13 mouse cellular contexts compared by ENCODE assay signal in the genomic region with DNA sequence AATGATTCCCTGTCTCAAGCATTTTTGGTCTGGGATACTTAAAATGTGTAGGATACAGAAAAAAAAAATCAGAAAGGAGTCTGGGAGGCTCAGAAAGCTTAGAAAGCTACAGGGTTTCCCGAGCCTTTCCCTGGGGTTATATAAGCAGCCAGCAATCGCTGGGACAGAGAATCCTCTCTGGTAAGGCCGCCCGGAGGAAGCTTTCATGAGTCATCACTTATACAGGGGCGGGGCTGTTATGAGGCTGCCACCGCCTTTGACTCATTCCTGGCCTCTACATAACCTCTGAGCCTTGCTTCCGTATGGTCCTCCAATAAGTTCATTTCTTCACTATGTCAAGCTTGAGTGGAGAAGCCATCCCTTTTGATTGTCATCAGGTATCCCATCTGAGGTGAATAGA. TPM values are rescaled to one million over a fixed set of nuclear protein-coding genes. Genes with fewer than 3 reads are reported as not detected.
DNase-seq lines count a peak whose midpoint lies in the region; ATAC-seq and TF ChIP-seq lines count a peak whose summit lies in the region.
"Had no signal": no experiment of that assay in that cellular context is flagged by ENCODE, and none has a peak within 500 bp of the region (broad histone marks: within the 10 kb centered on the region; RNA-seq: fewer than 3 reads in every experiment).

No protein-coding gene starts in this region.

- no peaks in the 10 kb centered on the region; the same call in 1 of the 2 replicates for H3K4me1 ChIP-seq in embryonic facial prominence, embryonic 14.5 days (ENCODE audit: control insufficient read depth, insufficient read depth, low read length)
- peaks cover 17% of the 10 kb centered on the region for H3K4me1 ChIP-seq in embryonic facial prominence, embryonic 10.5 days
- H3K4me1 ChIP-seq in lung, embryonic 14.5 days (ENCODE audit: insufficient read depth): no peaks in the 10 kb centered on the region
- no peaks in the 10 kb centered on the region for H3K4me1 ChIP-seq in lung, adult 2 months (ENCODE audit: control insufficient read depth, insufficient read depth, low read length)

- H3K36me3 ChIP-seq in embryonic facial prominence, embryonic 14.5 days (ENCODE audit: control insufficient read depth, insufficient read depth, low read length): no peaks in the 10 kb centered on the region
- H3K36me3 ChIP-seq in embryonic facial prominence, embryonic 10.5 days (replicated peaks): no peaks in the 10 kb centered on the region
- H3K36me3 ChIP-seq in lung, embryonic 14.5 days (ENCODE audit: insufficient read depth): no peaks in the 10 kb centered on the region
- H3K36me3 ChIP-seq in myocyte (ENCODE audit: control insufficient read depth, insufficient read depth): no peaks in the 10 kb centered on the region
- H3K36me3 ChIP-seq: lung, embryonic 15.5 days had no signal

- no peaks in the 10 kb centered on the region for H3K79me2 ChIP-seq in myocyte (ENCODE audit: control insufficient read depth, insufficient read depth)

- no peak overlapping the region for H3K4me3 ChIP-seq in embryonic facial prominence, embryonic 14.5 days (ENCODE audit: low read depth, low read length)
- H3K4me3 ChIP-seq in embryonic facial prominence, embryonic 10.5 days: no peak overlapping the region
- no peak overlapping the region for H3K4me3 ChIP-seq in lung, embryonic 14.5 days (ENCODE audit: low read depth, low read length)
- no peak overlapping the region for H3K4me3 ChIP-seq in lung, adult 2 months (replicated peaks; ENCODE audit: extremely low read depth, low read depth, low read length)
- no peak overlapping the region for H3K4me3 ChIP-seq in myocyte
- H3K4me3 ChIP-seq: lung, embryonic 15.5 days had no signal

- no peak for ATAC-seq in embryonic facial prominence, embryonic 14.5 days (ENCODE audit: low read depth)
- no peak for ATAC-seq in lung, embryonic 14.5 days (ENCODE audit: insufficient read depth)
- ATAC-seq: CD4-positive, CD25-positive, alpha-beta regulatory T cell, adult 4 months had no signal

- no peak for TF ChIP-seq POLR2A in lung, adult 2 months (IDR thresholded peaks at IDR 0.05; ENCODE audit: borderline replicate concordance, extremely low read depth, low read depth, low read length)
- no peak for TF ChIP-seq POLR2A in myocyte (IDR thresholded peaks at IDR 0.05; ENCODE audit: insufficient read length, low read depth)

- H3K27ac ChIP-seq in embryonic facial prominence, embryonic 14.5 days (replicated peaks; ENCODE audit: low read depth, low read length): no peak overlapping the region
- no peak overlapping the region for H3K27ac ChIP-seq in embryonic facial prominence, embryonic 10.5 days (replicated peaks)
- no peak overlapping the region for H3K27ac ChIP-seq in lung, embryonic 14.5 days (ENCODE audit: low read depth)
- H3K27ac ChIP-seq: lung, embryonic 15.5 days had no signal

- no peaks in the 10 kb centered on the region for H3K27me3 ChIP-seq in embryonic facial prominence, embryonic 14.5 days (replicated peaks; ENCODE audit: control insufficient read depth, insufficient read depth, low read length)
- H3K27me3 ChIP-seq in embryonic facial prominence, embryonic 10.5 days (replicated peaks; ENCODE audit: low read depth, poor library complexity, severe bottlenecking): peaks cover 44% of the 10 kb centered on the region
- H3K27me3 ChIP-seq in lung, embryonic 14.5 days (ENCODE audit: insufficient read depth, low read length): no peaks in the 10 kb centered on the region
- H3K27me3 ChIP-seq in myocyte (ENCODE audit: control insufficient read depth, insufficient read depth, insufficient read length): no peaks in the 10 kb centered on the region
- H3K27me3 ChIP-seq: lung, embryonic 15.5 days had no signal

- DNase-seq in embryonic facial prominence, embryonic 14.5 days (ENCODE audit: low spot score): peak; percentile 33
- no peak for DNase-seq in embryonic facial prominence, embryonic 10.5 days (ENCODE audit: low spot score)
- peak; percentile 22 for DNase-seq in lung, embryonic 14.5 days
- DNase-seq in lung, adult 2 months: no peak
- DNase-seq in adrenal gland, postnatal 25 days: peak; percentile 16
- DNase-seq in B cell, adult 2 months: no peak
- no peak for DNase-seq in left cerebral cortex, adult 18-20 months (ENCODE audit: low spot score in 2 of 2)
- DNase-seq: spleen, adult 18-20 months; thymus, postnatal 14 days had no signal

- no peak overlapping the region for H3K9ac ChIP-seq in embryonic facial prominence, embryonic 14.5 days (ENCODE audit: low read depth, low read length)
- H3K9ac ChIP-seq in lung, embryonic 14.5 days: no peak overlapping the region
- H3K9ac ChIP-seq: lung, embryonic 15.5 days had no signal

- no peak overlapping the region for H3K4me2 ChIP-seq in embryonic facial prominence, embryonic 14.5 days (ENCODE audit: low read depth, low read length)
- H3K4me2 ChIP-seq in lung, embryonic 14.5 days: no peak overlapping the region
- peak overlapping the region; percentile 8 for H3K4me2 ChIP-seq in myocyte (ENCODE audit: low read depth)
- H3K4me2 ChIP-seq: lung, embryonic 15.5 days had no signal

- no peak for TF ChIP-seq CTCF in lung, embryonic 14.5 days (IDR thresholded peaks at IDR 0.05; ENCODE audit: low read depth)
- TF ChIP-seq CTCF in lung, adult 2 months (IDR thresholded peaks at IDR 0.05; ENCODE audit: insufficient read depth, low read length): no peak

- 52% methylated on average over 7 of the region's 7 CpGs for WGBS in embryonic facial prominence, embryonic 14.5 days
- 77% methylated on average over 7 of the region's 7 CpGs for WGBS in embryonic facial prominence, embryonic 10.5 days
- WGBS in lung, embryonic 14.5 days: 42% methylated on average over 7 of the region's 7 CpGs
- 30% methylated on average over 7 of the region's 7 CpGs for WGBS in lung, adult 2 months

- no peaks in the 10 kb centered on the region for H3K9me3 ChIP-seq in embryonic facial prominence, embryonic 14.5 days (ENCODE audit: control insufficient read depth, low read length)
- H3K9me3 ChIP-seq in embryonic facial prominence, embryonic 10.5 days: no peaks in the 10 kb centered on the region
- no peaks in the 10 kb centered on the region for H3K9me3 ChIP-seq in lung, embryonic 14.5 days (ENCODE audit: low read depth, low read length)
- H3K9me3 ChIP-seq: lung, embryonic 15.5 days had no signal

- no peak overlapping the region for H3ac ChIP-seq in myocyte (ENCODE audit: control insufficient read depth, insufficient read length)

TF ChIP-seq in myocyte, 11 proteins besides CTCF, POLR2A, EP300 and RAD21:
- TF ChIP-seq TCF3 (IDR thresholded peaks at IDR 0.05; ENCODE audit: insufficient read length, low read depth): no peak
- no peak for TF ChIP-seq MYOG (IDR thresholded peaks at IDR 0.05; ENCODE audit: control insufficient read depth in 1 of 3, insufficient read depth in 1 of 3, insufficient read length in 2 of 3, low read depth in 2 of 3)
- no peak for TF ChIP-seq CEBPB (IDR thresholded peaks at IDR 0.05; ENCODE audit: insufficient read depth, poor library complexity, severe bottlenecking)
- no peak for TF ChIP-seq MYOD1 (IDR thresholded peaks at IDR 0.05; ENCODE audit: control insufficient read depth in 1 of 3, insufficient read length in 2 of 3, low read depth in 2 of 3)
- TF ChIP-seq SRF (IDR thresholded peaks at IDR 0.05; ENCODE audit: control insufficient read depth, insufficient read length, low read depth): no peak
- TF ChIP-seq USF1 (IDR thresholded peaks at IDR 0.05; ENCODE audit: low read depth): no peak
- no peak for TF ChIP-seq MAX (IDR thresholded peaks at IDR 0.05; ENCODE audit: low read depth)
- TF ChIP-seq TCF12 (IDR thresholded peaks at IDR 0.05; ENCODE audit: insufficient read depth, poor library complexity, severe bottlenecking): no peak
- no peak for TF ChIP-seq E2F4 (IDR thresholded peaks at IDR 0.05; ENCODE audit: insufficient read depth)
- TF ChIP-seq POLR2AphosphoS2 (IDR thresholded peaks at IDR 0.05; ENCODE audit: insufficient read length, low read depth): no peak

RNA-seq across cellular contexts. Expression of gene Id4, which starts 53.5 kb away (rescaled TPM):
- polyA plus RNA-seq in embryonic facial prominence, embryonic 14.5 days (2014; fragmentation: Nextera tagmentation; extraction: Ambion mirVana): 11.8 and 13.0 TPM in 2 replicates
- 18.6 and 19.2 TPM in 2 replicates for polyA plus RNA-seq in embryonic facial prominence, embryonic 10.5 days (2016; fragmentation: Nextera tagmentation; extraction: Ambion mirVana)
- 8.3 and 8.4 TPM in 2 replicates for polyA plus RNA-seq in lung, embryonic 14.5 days (2014; fragmentation: Nextera tagmentation; extraction: Ambion mirVana)
- polyA plus RNA-seq in lung, adult 2 months (2012; rRNA removed): 5.1 and 5.6 TPM in 2 replicates
- 1.1 and 1.5 TPM in 2 replicates for total RNA-seq in adrenal gland, postnatal 25 days (2021)
- 0.07 TPM for polyA plus RNA-seq in myocyte (2012; fragmentation: generic; extraction: Trizol)
- total RNA-seq in left cerebral cortex, adult 18-20 months (2021): 10 to 100 TPM; 40.8 to 52.0 TPM
- total RNA-seq: hematopoietic stem cell, adult 5-6 weeks had no signal
- polyA plus RNA-seq: CD4-positive, CD25-positive, alpha-beta regulatory T cell, adult 4 months had no signal

Comparison
In these comparisons a context has a peak if more than half of its experiments do, and no peak if none do; other contexts are left out.
1. DNase-seq: peak in embryonic facial prominence, embryonic 14.5 days (single experiment), lung, embryonic 14.5 days (single experiment) and adrenal gland, postnatal 25 days (single experiment); none in embryonic facial prominence, embryonic 10.5 days (single experiment), lung, adult 2 months (single experiment), B cell, adult 2 months (0 of 2) and left cerebral cortex, adult 18-20 months (0 of 2).